Mouse (Mus musculus) embryonic facial prominence, embryonic 15.5 days (tissue): Measurements from ENCODE around the gene Pus7l. TPM values are rescaled to one million over a fixed set of nuclear protein-coding genes. Genes with fewer than 3 reads are reported as not detected.

ENCODE experiments used
- ATAC-seq: fragments of 200-750 bp; cut with Nextera tagmentation; 2 replicates; pipeline ENCODE4 v1.8.0; 2017; ENCODE audit warnings: low read depth, moderate TSS enrichment; ENCODE audit not compliant: insufficient number of reproducible peaks, low FRiP score, low TSS enrichment
- H3K27ac ChIP-seq: fragments of 300-500 bp; sonication (generic); replicated peaks from 2 replicates; pipeline ENCODE4 v1.5.1; 2015; ENCODE audit warnings: mild to moderate bottlenecking, inconsistent platforms
- H3K27me3 ChIP-seq: fragments of 300-500 bp; sonication (generic); 2 replicates; pipeline ENCODE4 v1.6.1; 2015; ENCODE audit warnings: inconsistent platforms
- H3K36me3 ChIP-seq: fragments of 300-500 bp; sonication (generic); 2 replicates; pipeline ENCODE4 v1.6.1; 2015; ENCODE audit warnings: mild to moderate bottlenecking, inconsistent platforms
- H3K4me1 ChIP-seq: fragments of 300-500 bp; sonication (generic); 2 replicates; pipeline ENCODE4 v1.6.1; 2015; ENCODE audit warnings: inconsistent platforms
- H3K4me2 ChIP-seq: fragments of 300-500 bp; sonication (generic); replicated peaks from 2 replicates; pipeline ENCODE4 v1.6.1; 2015; ENCODE audit warnings: mild to moderate bottlenecking, inconsistent platforms
- H3K4me3 ChIP-seq: fragments of 300-500 bp; sonication (generic); replicated peaks from 2 replicates; pipeline ENCODE4 v1.5.1; 2015; ENCODE audit warnings: mild to moderate bottlenecking, inconsistent platforms
- H3K9ac ChIP-seq: fragments of 300-500 bp; sonication (generic); 2 replicates; pipeline ENCODE4 v1.6.1; 2015; ENCODE audit warnings: inconsistent platforms
- H3K9me3 ChIP-seq: fragments of 300-500 bp; sonication (generic); replicated peaks from 2 replicates; pipeline ENCODE4 v1.6.1; 2016; ENCODE audit warnings: inconsistent platforms
- WGBS: fragments of 180-500 bp; shearing (Covaris S2); methylation state at CpG from one replicate; pipeline ENCODE4 v1.1.7; 2015; 5-methylcytosine and 5-hydroxymethylcytosine counted together
- polyA plus RNA-seq: library from polyadenylated mRNA; unstranded; fragments of >200 nt; fragmentation: Nextera tagmentation; extraction: Ambion mirVana; gene quantifications from 2 replicates; pipeline ENCODE4 v1.2.1, GENCODE M21; 2015

The Pus7l gene
- polyA plus RNA-seq, 1 experiment from 2014 or later = 8.9 TPM

DNA sequence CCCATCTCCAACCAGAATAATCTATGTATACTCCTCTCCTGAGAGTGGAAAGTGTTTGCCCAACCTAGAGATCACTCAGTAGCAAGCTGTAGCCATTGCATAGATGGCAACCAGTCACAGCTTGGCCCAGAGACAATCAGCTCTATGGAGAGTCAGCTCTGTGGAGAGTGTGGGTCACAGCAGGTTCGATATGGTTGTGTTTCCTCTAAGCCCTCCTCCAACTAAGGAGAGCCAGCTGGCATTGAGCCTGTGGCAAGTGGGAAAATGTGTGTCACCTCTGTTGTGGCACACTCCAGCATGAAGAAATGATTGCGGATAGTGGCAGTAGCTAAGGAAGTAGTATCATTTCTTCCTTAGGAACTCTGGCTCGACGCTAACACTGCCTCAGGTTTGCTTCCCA is 28.2 kb upstream of the Pus7l start:
- WGBS = 87% methylated on average over 4 of the region's 4 CpGs

DNA sequence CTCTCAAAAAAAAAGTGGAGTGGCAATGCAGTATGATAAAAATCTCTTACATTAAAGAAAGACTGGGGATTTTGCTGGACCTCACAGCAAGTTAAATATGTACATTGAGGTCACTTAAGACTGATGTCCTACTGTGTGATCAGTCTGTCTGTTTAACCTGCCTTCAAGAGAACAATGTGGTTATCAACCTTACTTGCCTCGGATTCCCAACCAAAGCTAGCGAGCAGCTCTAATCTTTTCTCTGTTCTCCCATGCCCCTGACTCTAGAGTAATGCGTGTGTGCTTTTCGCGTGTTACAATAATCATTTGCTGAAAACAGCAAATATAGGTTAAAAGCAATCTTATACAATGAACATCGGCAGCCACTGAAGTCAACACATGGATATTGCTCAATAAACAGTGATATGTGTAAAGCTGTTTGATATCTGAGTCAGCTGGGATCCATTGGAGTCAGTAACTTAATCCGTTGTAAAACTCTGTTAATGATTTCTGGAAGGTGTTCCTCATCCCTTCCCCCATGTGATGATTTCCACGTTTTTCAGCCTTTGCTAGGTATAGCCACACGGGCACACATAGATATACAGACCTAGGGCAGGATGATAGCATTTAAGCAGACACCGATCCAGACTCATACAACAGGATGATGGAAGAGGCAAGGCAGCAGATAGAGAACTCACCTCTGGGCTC is 25.3 kb upstream of the Pus7l start:
- peaks cover 2% of the 10 kb centered on the region; the same call in 1 of the 2 replicates for H3K36me3 ChIP-seq
- H3K27ac ChIP-seq = no peak overlapping the region
- WGBS = 82% methylated on average over 10 of the region's 10 CpGs
- H3K4me3 ChIP-seq = no peak overlapping the region
- no peaks in the 10 kb centered on the region for H3K9me3 ChIP-seq
- no peak overlapping the region for H3K4me2 ChIP-seq
- ATAC-seq = no peak
- no peaks in the 10 kb centered on the region for H3K4me1 ChIP-seq
- no peaks in the 10 kb centered on the region for H3K27me3 ChIP-seq
- H3K9ac ChIP-seq = no peak overlapping the region

More for the DNA sequence above, 28.2 kb upstream of the Pus7l start:
- Histone ChIP-seq H3K4me1 (no peaks in the 10 kb centered on the region), H3K4me2 (no peak overlapping the region), H3K27ac (no peak overlapping the region), H3K4me3 (no peak overlapping the region), H3K27me3 (no peaks in the 10 kb centered on the region), H3K36me3 (no peaks in the 10 kb centered on the region), H3K9ac (no peak overlapping the region), H3K9me3 (no peaks in the 10 kb centered on the region)
- ATAC-seq = no peak

DNA sequence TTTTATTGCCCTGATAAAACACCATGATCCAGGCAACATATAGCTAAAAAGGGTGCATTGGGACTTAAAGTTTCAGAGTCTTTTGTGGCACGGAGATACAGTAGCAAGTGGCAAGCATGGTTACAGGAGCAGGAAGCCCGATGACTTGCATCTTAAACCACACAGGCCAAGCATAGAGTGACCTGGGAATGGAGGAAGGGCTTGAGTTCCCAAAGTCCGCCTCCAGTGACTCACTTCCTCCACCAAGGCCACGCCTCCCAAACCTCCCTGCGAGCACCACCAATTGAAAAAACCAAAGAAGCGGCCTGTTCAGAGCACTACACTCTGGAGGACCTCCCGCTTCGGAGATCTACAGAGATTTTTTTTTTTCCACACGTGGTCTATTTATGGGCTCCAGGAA is 22.5 kb upstream of the Pus7l start:
- H3K27me3 ChIP-seq = no peaks in the 10 kb centered on the region
- H3K4me2 ChIP-seq = no peak overlapping the region
- H3K9me3 ChIP-seq = no peaks in the 10 kb centered on the region
- no peaks in the 10 kb centered on the region for H3K4me1 ChIP-seq
- ATAC-seq = no peak
- no peak overlapping the region for H3K27ac ChIP-seq
- no peak overlapping the region for H3K9ac ChIP-seq
- WGBS = 84% methylated on average over 9 of the region's 9 CpGs
- H3K36me3 ChIP-seq = peaks cover 9% of the 10 kb centered on the region; the same call in 1 of the 2 replicates
- no peak overlapping the region for H3K4me3 ChIP-seq

DNA sequence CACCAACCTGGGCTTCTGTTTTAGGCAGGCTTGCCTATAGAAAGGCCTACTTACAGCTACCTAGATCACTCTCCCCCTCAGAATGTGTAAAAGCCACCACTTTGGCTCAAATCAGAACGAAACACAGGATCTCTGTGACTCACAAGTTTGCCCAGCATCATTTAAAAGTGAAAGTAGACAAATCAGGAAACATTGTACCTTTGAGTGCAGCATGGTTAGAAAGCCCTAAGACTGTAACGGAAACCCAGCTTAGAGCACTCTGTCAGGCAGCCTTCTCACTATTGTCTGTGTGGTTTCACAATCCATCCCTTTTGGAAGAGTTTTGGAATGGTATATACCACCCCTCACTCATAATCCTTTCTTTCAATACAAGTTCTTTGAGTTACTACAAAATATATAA is 21.6 kb upstream of the Pus7l start:
- Histone ChIP-seq H3K27ac (no peak overlapping the region), H3K27me3 (no peaks in the 10 kb centered on the region), H3K4me3 (no peak overlapping the region), H3K4me1 (no peaks in the 10 kb centered on the region), H3K9ac (no peak overlapping the region), H3K36me3 (peaks cover 9% of the 10 kb centered on the region; the same call in 1 of the 2 replicates), H3K9me3 (no peaks in the 10 kb centered on the region), H3K4me2 (no peak overlapping the region)
- 83% methylated on average over 2 of the region's 2 CpGs for WGBS
- ATAC-seq = no peak

DNA sequence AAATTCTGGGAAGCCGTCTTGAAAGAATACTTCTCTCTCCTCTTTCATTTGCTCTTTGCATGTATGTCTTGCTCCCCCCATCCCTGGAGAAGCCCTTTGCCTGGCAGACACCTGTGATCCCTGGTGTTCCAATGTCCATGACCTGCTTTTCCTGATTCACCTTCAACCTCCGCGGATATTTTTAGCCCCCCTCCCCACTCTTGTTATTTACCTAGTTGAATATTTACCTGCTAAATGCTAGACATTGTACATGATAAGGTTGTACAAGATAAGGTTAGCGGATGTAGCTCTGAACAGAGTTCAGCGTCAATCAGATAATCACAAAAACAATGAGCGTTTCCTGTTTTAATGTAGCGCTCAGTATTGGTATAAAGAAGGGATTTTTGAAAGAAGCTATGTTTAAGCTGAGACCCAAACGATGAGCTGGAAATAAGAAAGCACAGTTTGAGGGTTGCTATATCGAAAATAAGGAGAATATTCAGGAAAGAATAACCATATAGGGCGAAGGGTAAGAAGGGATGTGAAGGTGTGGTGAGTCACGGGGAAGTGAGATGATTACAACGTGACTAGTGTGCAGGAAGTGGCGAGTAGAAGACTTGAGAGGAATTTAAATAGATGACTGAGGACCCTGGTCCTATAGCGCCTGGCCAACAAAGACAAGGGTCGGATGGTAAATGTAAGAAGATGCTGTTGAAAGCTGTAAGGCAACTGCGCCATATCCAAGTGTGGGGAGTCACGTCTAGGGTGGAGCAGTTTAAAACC is 15.7 kb upstream of the Pus7l start:
- Histone ChIP-seq H3K36me3 (peaks cover 9% of the 10 kb centered on the region; the same call in 1 of the 2 replicates), H3K27ac (no peak overlapping the region), H3K9ac (no peak overlapping the region), H3K4me1 (no peaks in the 10 kb centered on the region), H3K4me2 (no peak overlapping the region), H3K9me3 (no peaks in the 10 kb centered on the region), H3K27me3 (no peaks in the 10 kb centered on the region), H3K4me3 (no peak overlapping the region)
- no peak for ATAC-seq
- 80% methylated on average over 17 of the region's 17 CpGs for whole genome bisulfite sequencing

DNA sequence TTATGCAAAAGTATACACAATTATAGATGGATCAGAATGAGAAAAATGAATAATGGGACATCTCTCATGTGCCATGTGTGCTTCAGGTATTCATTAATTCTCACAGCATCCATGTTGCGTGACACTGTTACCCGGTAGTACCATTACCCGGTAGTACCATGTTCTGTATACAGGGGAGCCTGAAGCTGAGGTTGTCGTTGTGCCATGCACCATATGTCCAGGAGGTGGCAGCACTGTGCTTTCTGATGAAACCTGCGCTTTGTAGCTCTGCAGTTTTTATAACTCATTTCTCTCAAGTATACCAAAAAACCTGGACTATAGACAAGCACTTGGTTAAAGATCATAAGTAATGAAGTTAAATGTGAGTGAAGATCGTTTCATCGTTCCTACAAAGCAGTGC is 14.1 kb upstream of the Pus7l start:
- H3K4me1 ChIP-seq = no peaks in the 10 kb centered on the region
- no peak overlapping the region for H3K9ac ChIP-seq
- H3K9me3 ChIP-seq = no peaks in the 10 kb centered on the region
- 16% methylated on average over 7 of the region's 7 CpGs for WGBS
- no peak overlapping the region for H3K27ac ChIP-seq
- peaks cover 3% of the 10 kb centered on the region; the same call in 1 of the 2 replicates for H3K36me3 ChIP-seq
- ATAC-seq = 0 out of 2 replicates have a peak, but pooled peaks have one; percentile 39
- H3K4me2 ChIP-seq = no peak overlapping the region
- H3K27me3 ChIP-seq = no peaks in the 10 kb centered on the region
- H3K4me3 ChIP-seq = no peak overlapping the region

DNA sequence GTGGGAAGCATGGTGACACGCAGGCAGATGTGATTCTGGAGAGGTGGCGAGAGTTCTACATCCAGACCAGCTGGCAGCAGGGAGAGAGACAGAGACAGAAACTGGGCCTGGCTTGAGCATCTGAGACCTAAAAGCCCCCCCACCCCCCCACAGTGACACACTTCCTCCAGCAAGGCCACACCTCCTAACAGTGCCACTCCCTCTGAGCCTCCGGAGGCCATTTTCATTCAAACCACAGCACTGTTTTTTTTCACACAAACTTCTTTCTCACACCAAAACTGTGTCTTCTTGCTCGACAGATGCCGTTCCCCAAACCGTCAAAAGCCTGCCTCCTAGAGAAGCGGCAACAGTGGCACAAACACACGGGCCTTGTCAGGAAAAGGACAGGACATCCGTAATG is 10.2 kb upstream of the Pus7l start:
- Histone ChIP-seq H3K27ac (no peak overlapping the region), H3K4me1 (no peaks in the 10 kb centered on the region), H3K27me3 (no peaks in the 10 kb centered on the region), H3K9me3 (peaks cover 4% of the 10 kb centered on the region; the same call in 1 of the 2 replicates), H3K4me2 (no peak overlapping the region), H3K9ac (no peak overlapping the region), H3K36me3 (peaks cover 7% of the 10 kb centered on the region), H3K4me3 (no peak overlapping the region)
- 96% methylated on average over 9 of the region's 9 CpGs for WGBS
- ATAC-seq = no peak

DNA sequence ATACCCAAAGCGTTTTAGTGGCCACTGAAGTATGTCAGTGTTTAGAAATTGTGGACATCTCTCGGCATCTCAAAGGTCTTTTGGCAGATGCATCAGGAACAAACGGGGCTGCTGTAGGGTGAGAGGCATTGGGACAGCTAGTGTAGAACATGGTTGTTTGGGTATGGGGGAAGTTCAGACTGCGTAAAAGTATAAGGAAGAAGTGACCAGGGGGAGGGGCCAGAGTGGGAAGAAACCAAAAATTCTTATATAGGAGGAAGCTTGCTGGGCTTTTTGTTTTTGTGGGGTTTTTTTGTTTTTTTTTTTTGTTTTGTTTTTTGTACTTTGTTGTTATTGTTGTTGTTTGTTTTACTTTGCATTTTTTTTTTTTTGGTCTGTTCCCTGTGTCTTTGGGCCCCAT is 1.5 kb upstream of the Pus7l start:
- H3K9me3 ChIP-seq = 0 out of 2 replicates have a peak, but pooled peaks cover under 1% of the 10 kb centered on the region
- no peak for ATAC-seq
- 0 out of 2 replicates have a peak, but pooled peaks cover 5% of the 10 kb centered on the region for H3K4me1 ChIP-seq
- H3K4me3 ChIP-seq = no peak overlapping the region
- no peak overlapping the region for H3K27ac ChIP-seq
- no peak overlapping the region for H3K9ac ChIP-seq
- peaks cover 4% of the 10 kb centered on the region for H3K36me3 ChIP-seq
- H3K27me3 ChIP-seq = no peaks in the 10 kb centered on the region
- no peak overlapping the region for H3K4me2 ChIP-seq
- WGBS = 87% methylated on average over 4 of the region's 4 CpGs

DNA sequence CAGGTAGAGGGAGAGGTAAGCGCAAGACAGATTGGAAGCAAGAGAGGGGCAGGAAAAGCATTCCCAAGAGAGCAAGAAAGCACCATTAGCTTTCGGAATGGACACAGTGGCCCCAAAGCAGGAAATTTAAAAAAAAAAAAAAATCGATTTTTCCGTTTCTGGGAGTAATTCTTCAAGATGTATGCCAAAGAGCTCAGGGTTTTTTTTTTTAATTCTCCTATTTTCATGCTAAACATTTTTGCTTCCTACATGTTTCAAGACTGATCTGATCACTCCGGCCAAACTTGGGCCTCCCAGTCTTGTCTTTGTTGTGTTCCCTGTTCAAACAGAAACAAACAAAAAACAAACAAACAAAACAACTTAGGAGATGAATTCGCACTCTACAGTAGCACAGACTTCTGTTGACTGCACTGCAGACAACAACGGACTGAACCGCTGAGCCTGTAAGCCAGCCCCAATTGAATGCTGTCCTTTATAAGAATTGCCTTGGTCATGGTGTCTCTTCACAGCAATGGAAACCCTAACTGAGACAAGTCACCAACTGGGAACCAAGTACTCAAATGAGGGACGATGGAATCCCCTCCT is 797 bp upstream of the Pus7l start:
- Histone ChIP-seq H3K4me1 (0 out of 2 replicates have a peak, but pooled peaks cover 5% of the 10 kb centered on the region), H3K9me3 (no peaks in the 10 kb centered on the region), H3K27me3 (no peaks in the 10 kb centered on the region), H3K27ac (peak overlapping the region; percentile 79), H3K4me3 (peak overlapping the region; percentile 93), H3K9ac (peak overlapping the region; percentile 59), H3K4me2 (peak overlapping the region; percentile 80), H3K36me3 (no peaks in the 10 kb centered on the region)
- ATAC-seq = no peak
- WGBS = 36% methylated on average over 9 of the region's 9 CpGs

DNA sequence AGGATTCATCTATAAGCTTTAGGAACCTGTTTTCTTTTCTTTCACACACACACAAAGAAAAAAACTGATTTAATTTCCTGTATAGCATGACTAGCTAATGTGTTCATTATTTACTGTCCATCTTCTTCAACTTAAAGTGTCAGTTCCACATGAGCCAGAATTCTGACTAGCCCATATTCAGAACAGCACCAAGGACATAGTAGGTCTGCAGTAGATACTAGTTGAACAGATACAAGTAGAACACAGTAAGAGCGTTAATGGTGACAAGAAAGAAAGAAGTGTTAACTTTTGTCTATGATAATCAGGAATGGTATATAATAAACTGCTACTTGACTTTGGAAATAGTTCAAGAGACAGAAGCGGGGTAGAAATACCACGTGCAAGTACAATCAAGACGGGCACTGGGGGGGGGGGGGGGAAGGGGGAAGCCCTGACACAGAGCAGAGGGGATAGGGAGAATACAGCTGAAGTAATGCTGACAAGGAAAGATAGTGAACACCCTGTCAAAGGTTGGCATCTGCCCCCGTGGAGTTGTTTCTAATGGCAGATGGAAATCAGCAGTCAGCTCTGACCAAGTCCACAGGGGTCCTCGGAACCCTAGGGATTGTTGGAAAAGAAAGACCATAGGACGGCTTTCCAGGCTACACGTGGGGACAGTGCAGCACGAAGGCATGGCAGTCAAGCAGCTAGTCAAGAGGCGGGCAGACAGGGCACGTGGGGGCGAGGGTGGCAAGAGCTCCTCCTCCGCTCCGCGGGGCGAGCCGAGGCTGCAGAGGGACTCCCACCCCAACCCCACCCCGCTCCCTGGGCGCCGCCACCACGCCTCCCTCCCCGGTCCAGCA is 559 bp downstream of the Pus7l start:
- peak; percentile 86 for ATAC-seq
- Histone ChIP-seq H3K36me3 (no peaks in the 10 kb centered on the region), H3K9me3 (no peaks in the 10 kb centered on the region), H3K27me3 (no peaks in the 10 kb centered on the region), H3K4me2 (peak overlapping the region; percentile 80), H3K27ac (0 out of 2 replicates have a peak overlapping the region, but pooled peaks have one; percentile 55), H3K4me3 (peak overlapping the region; percentile 93), H3K9ac (peak overlapping the region; percentile 40), H3K4me1 (0 out of 2 replicates have a peak, but pooled peaks cover 5% of the 10 kb centered on the region)
- WGBS = 8% methylated on average over 22 of the region's 22 CpGs
